Mouse (Mus musculus) heart, embryonic 14.5 days (tissue): Measurements from ENCODE around the gene Mapkapk3. TPM values are rescaled to one million over a fixed set of nuclear protein-coding genes. Genes with fewer than 3 reads are reported as not detected.
"Not testable (repeated sequence)": the region's sequence is repeated elsewhere in the genome, so short reads cannot be mapped to it uniquely, and the experiment has no call there.

Experiments used
- ATAC-seq: fragments of 200-750 bp; cut with Nextera tagmentation; 2 replicates; pipeline ENCODE4 v1.8.0; 2017; ENCODE audit warnings: low read depth, moderate TSS enrichment; ENCODE audit not compliant: insufficient number of reproducible peaks, insufficient read depth, low FRiP score
- H3K27ac ChIP-seq, 2 experiments: fragments of 200-500 bp in 1 of 2; fragments of 300-500 bp in 1 of 2; sonication (generic) in 1 of 2; replicated peaks in 1 of 2; 2 replicates each; pipeline ENCODE4 v1.5.1; 2012 to 2014; ENCODE audit warnings: low read depth in 2 of 2, low read length in 2 of 2, control low read depth in 1 of 2, mild to moderate bottlenecking in 1 of 2, mixed read lengths in 1 of 2; ENCODE audit not compliant: control insufficient read depth in 1 of 2, insufficient read depth in 1 of 2
- H3K27me3 ChIP-seq: fragments of 300-500 bp; sonication (generic); 2 replicates; pipeline ENCODE4 v1.6.1; 2014; ENCODE audit warnings: mild to moderate bottlenecking, low read length, control low read depth; ENCODE audit not compliant: control insufficient read depth, insufficient read depth
- H3K36me3 ChIP-seq: fragments of 300-500 bp; sonication (generic); 2 replicates; pipeline ENCODE4 v1.6.1; 2014; ENCODE audit warnings: mild to moderate bottlenecking, control low read depth, low read length, mixed read lengths; ENCODE audit not compliant: control insufficient read depth, insufficient read depth
- H3K4me1 ChIP-seq, 2 experiments: fragments of 200-500 bp in 1 of 2; fragments of 300-500 bp in 1 of 2; sonication (generic) in 1 of 2; 2 replicates each; pipeline ENCODE4 v1.6.1; 2012 to 2014; ENCODE audit warnings: low read length in 2 of 2, control low read depth in 1 of 2, mixed read lengths in 1 of 2; ENCODE audit not compliant: control insufficient read depth in 2 of 2, insufficient read depth in 2 of 2
- H3K4me2 ChIP-seq: fragments of 300-500 bp; sonication (generic); 2 replicates; pipeline ENCODE4 v1.6.1; 2014; ENCODE audit warnings: mild to moderate bottlenecking, low read length
- H3K4me3 ChIP-seq, 2 experiments: fragments of 200-500 bp in 1 of 2; fragments of 300-500 bp in 1 of 2; sonication (generic) in 1 of 2; 2 replicates each; pipeline ENCODE4 v1.5.1; 2012 to 2014; ENCODE audit warnings: low read length in 2 of 2, mild to moderate bottlenecking in 2 of 2, control low read depth in 1 of 2, low read depth in 1 of 2, moderate library complexity in 1 of 2; ENCODE audit not compliant: control insufficient read depth in 1 of 2, insufficient read depth in 1 of 2
- H3K9ac ChIP-seq: fragments of 300-500 bp; sonication (generic); 2 replicates; pipeline ENCODE4 v1.6.1; 2014; ENCODE audit warnings: mild to moderate bottlenecking, low read length
- H3K9me3 ChIP-seq: fragments of 300-500 bp; sonication (generic); 2 replicates; pipeline ENCODE4 v1.6.1; 2016; ENCODE audit warnings: low read length, control low read depth; ENCODE audit not compliant: control insufficient read depth
- WGBS: fragments of 180-500 bp; shearing (Covaris S2); extraction: QIAGEN DNeasy Blood & Tissue Kit; methylation state at CpG from one replicate; pipeline ENCODE4 v1.1.7; 2014; 5-methylcytosine and 5-hydroxymethylcytosine counted together
- polyA plus RNA-seq: library from polyadenylated mRNA; unstranded; fragments of >200 nt; fragmentation: Nextera tagmentation; extraction: Ambion mirVana; gene quantifications from 2 replicates; pipeline ENCODE4 v1.2.1, GENCODE M21; 2014

Gene Mapkapk3
- polyA plus RNA-seq, 1 experiment from 2014 or later = 6.5 TPM

- peaks cover 42 to 48% of the 10 kb centered on the region in 2 experiments for H3K4me1 ChIP-seq
- not testable (repeated sequence) for H3K4me2 ChIP-seq, H3K27me3 ChIP-seq, H3K9ac ChIP-seq, ATAC-seq, H3K9me3 ChIP-seq, H3K4me3 ChIP-seq, H3K27ac ChIP-seq, H3K36me3 ChIP-seq
- 95% methylated on average over 1 of the region's 1 CpGs for WGBS
These were observed 17.0 kb upstream of the Mapkapk3 start for GRCm38 (mm10) chr9:107306673-107307072.

- Histone ChIP-seq H3K4me3 (no peak overlapping the region), H3K4me2 (no peak overlapping the region), H3K27me3 (no peaks in the 10 kb centered on the region), H3K9me3 (no peaks in the 10 kb centered on the region), H3K27ac (no peak overlapping the region), H3K4me1 (peaks cover 42 to 53% of the 10 kb centered on the region in 2 experiments), H3K36me3 (peaks cover 14% of the 10 kb centered on the region), H3K9ac (0 out of 2 replicates have a peak overlapping the region, but pooled peaks have one; percentile 12)
- no peak for ATAC-seq
- 41% methylated on average over 13 of the region's 13 CpGs for WGBS
These were observed 16.2 kb upstream of the Mapkapk3 start for GRCm38 (mm10) chr9:107305601-107306542.

- no peak overlapping the region for H3K4me3 ChIP-seq
- no peaks in the 10 kb centered on the region for H3K9me3 ChIP-seq
- no peak overlapping the region for H3K4me2 ChIP-seq
- WGBS = 72% methylated on average over 4 of the region's 4 CpGs
- H3K9ac ChIP-seq = peak overlapping the region; percentile 12; the same call in 1 of the 2 replicates
- ATAC-seq = no peak
- peaks cover 22% of the 10 kb centered on the region for H3K36me3 ChIP-seq
- peaks cover 42 to 53% of the 10 kb centered on the region in 2 experiments for H3K4me1 ChIP-seq
- H3K27ac ChIP-seq = no peak overlapping the region
- no peaks in the 10 kb centered on the region for H3K27me3 ChIP-seq
These were observed 15.3 kb upstream of the Mapkapk3 start for GRCm38 (mm10) chr9:107305012-107305411.

GRCm38 (mm10) chr9:107304383-107304782 is 14.7 kb upstream of the Mapkapk3 start:
- Histone ChIP-seq H3K9me3 (no peaks in the 10 kb centered on the region), H3K4me1 (peaks cover 40 to 58% of the 10 kb centered on the region in 2 experiments), H3K4me3 (no peak overlapping the region), H3K4me2 (no peak overlapping the region), H3K27ac (no peak overlapping the region), H3K27me3 (no peaks in the 10 kb centered on the region), H3K9ac (no peak overlapping the region), H3K36me3 (peaks cover 26% of the 10 kb centered on the region)
- WGBS = 90% methylated on average over 3 of the region's 3 CpGs
- ATAC-seq = no peak

- H3K27me3 ChIP-seq = no peaks in the 10 kb centered on the region
- H3K4me2 ChIP-seq = no peak overlapping the region
- peaks cover 26% of the 10 kb centered on the region for H3K36me3 ChIP-seq
- no peak overlapping the region for H3K27ac ChIP-seq
- WGBS = 79% methylated on average over 5 of the region's 5 CpGs
- H3K4me3 ChIP-seq = no peak overlapping the region
- H3K4me1 ChIP-seq = peaks cover 40 to 61% of the 10 kb centered on the region in 2 experiments
- ATAC-seq = no peak
- H3K9ac ChIP-seq = no peak overlapping the region
- no peaks in the 10 kb centered on the region for H3K9me3 ChIP-seq
These were observed 14.2 kb upstream of the Mapkapk3 start for GRCm38 (mm10) chr9:107303900-107304299.

GRCm38 (mm10) chr9:107303121-107303820 is 13.6 kb upstream of the Mapkapk3 start:
- 63% methylated on average over 9 of the region's 9 CpGs for WGBS
- H3K9me3 ChIP-seq = no peaks in the 10 kb centered on the region
- no peak overlapping the region for H3K9ac ChIP-seq
- no peak overlapping the region for H3K27ac ChIP-seq
- no peak for ATAC-seq
- H3K27me3 ChIP-seq = no peaks in the 10 kb centered on the region
- no peak overlapping the region for H3K4me3 ChIP-seq
- H3K4me1 ChIP-seq = peaks cover 41 to 61% of the 10 kb centered on the region in 2 experiments
- peaks cover 26% of the 10 kb centered on the region for H3K36me3 ChIP-seq
- no peak overlapping the region for H3K4me2 ChIP-seq

GRCm38 (mm10) chr9:107302592-107302991 is 12.9 kb upstream of the Mapkapk3 start:
- Histone ChIP-seq H3K9me3 (no peaks in the 10 kb centered on the region), H3K36me3 (peaks cover 26% of the 10 kb centered on the region), H3K27ac (peak overlapping the region in 1 of 2 experiments; percentile 2; a peak in 2 of 4 replicates), H3K4me3 (no peak overlapping the region), H3K4me2 (no peak overlapping the region), H3K27me3 (no peaks in the 10 kb centered on the region), H3K4me1 (peaks cover 42 to 61% of the 10 kb centered on the region in 2 experiments), H3K9ac (no peak overlapping the region)
- 41% methylated on average over 7 of the region's 7 CpGs for WGBS
- ATAC-seq = no peak
